Mouse (Mus musculus) limb, embryonic 14.5 days (tissue): Measurements from ENCODE around the gene Rhebl1. TPM values are rescaled to one million over a fixed set of nuclear protein-coding genes. Genes with fewer than 3 reads are reported as not detected.

ENCODE experiments used
- ATAC-seq: fragments of 200-750 bp; cut with Nextera tagmentation; 2 replicates; pipeline ENCODE4 v1.8.0; 2017; ENCODE audit warnings: low read depth, moderate number of reproducible peaks, moderate TSS enrichment; ENCODE audit not compliant: low FRiP score
- DNase-seq: peaks from one replicate; pipeline ENCODE4 v3.0.0-alpha.2; 2015; ENCODE audit warnings: low spot score
- H3K27ac ChIP-seq: fragments of 300-500 bp; sonication (generic); replicated peaks from 2 replicates; pipeline ENCODE4 v1.5.1; 2014; ENCODE audit warnings: low read depth, mild to moderate bottlenecking, low read length, moderate library complexity, mixed read lengths
- H3K27me3 ChIP-seq: fragments of 300-500 bp; sonication (generic); 2 replicates; pipeline ENCODE4 v1.6.1; 2014; ENCODE audit warnings: low read length, mixed read lengths; ENCODE audit not compliant: control insufficient read depth, insufficient read depth
- H3K36me3 ChIP-seq: fragments of 300-500 bp; sonication (generic); 2 replicates; pipeline ENCODE4 v1.6.1; 2014; ENCODE audit warnings: mild to moderate bottlenecking, low read length, moderate library complexity, mixed read lengths; ENCODE audit not compliant: control insufficient read depth, insufficient read depth
- H3K4me1 ChIP-seq: fragments of 300-500 bp; sonication (generic); 2 replicates; pipeline ENCODE4 v1.6.1; 2014; ENCODE audit warnings: antibody characterized with exemption, low read length, mixed read lengths; ENCODE audit not compliant: control insufficient read depth, insufficient read depth
- H3K4me2 ChIP-seq: fragments of 300-500 bp; sonication (generic); replicated peaks from 2 replicates; pipeline ENCODE4 v1.6.1; 2014; ENCODE audit warnings: low read depth, mild to moderate bottlenecking, low read length, moderate library complexity; ENCODE audit not compliant: severe bottlenecking
- H3K4me3 ChIP-seq: fragments of 300-500 bp; sonication (generic); replicated peaks from 2 replicates; pipeline ENCODE4 v1.5.1; 2014; ENCODE audit warnings: low read length
- H3K9ac ChIP-seq: fragments of 300-500 bp; sonication (generic); 2 replicates; pipeline ENCODE4 v1.6.1; 2014; ENCODE audit warnings: mild to moderate bottlenecking, low read depth, low read length, moderate library complexity; ENCODE audit not compliant: severe bottlenecking
- H3K9me3 ChIP-seq: fragments of 300-500 bp; sonication (generic); 2 replicates; pipeline ENCODE4 v1.6.1; 2016; ENCODE audit warnings: low read length; ENCODE audit not compliant: control insufficient read depth
- POLR2A ChIP-seq: fragments of 200-500 bp; IDR thresholded peaks from 2 replicates; pipeline ENCODE4 v1.8.0; 2012; ENCODE audit warnings: inconsistent platforms, mild to moderate bottlenecking, moderate library complexity, borderline replicate concordance; ENCODE audit not compliant: insufficient read depth, insufficient read length; ENCODE audit errors: extremely low read depth
- WGBS: fragments of 180-500 bp; shearing (Covaris S2); extraction: QIAGEN DNeasy Blood & Tissue Kit; methylation state at CpG from one replicate; pipeline ENCODE4 v1.1.7; 2014; 5-methylcytosine and 5-hydroxymethylcytosine counted together
- polyA plus RNA-seq, 2 experiments: library from polyadenylated mRNA; depleted of rRNA in 1 of 2; stranded (reverse) in 1 of 2; unstranded in 1 of 2; fragments of >200 nt; fragmentation: Nextera tagmentation in 1 of 2; extraction: Ambion mirVana in 1 of 2; gene quantifications; 2 replicates each; pipeline versions ENCODE4 v1.2.1 to v1.2.3; 2012 to 2014

Gene Rhebl1
- polyA plus RNA-seq, 2 experiments, result 12.0 to 14.5 TPM

GRCm38 (mm10) chr15:98902600-98902999, 8.3 kb upstream of the Rhebl1 start:
- no peak overlapping the region for H3K4me3 ChIP-seq
- ATAC-seq, result no peak
- no peaks in the 10 kb centered on the region for H3K9me3 ChIP-seq
- H3K9ac ChIP-seq, result no peak overlapping the region
- H3K36me3 ChIP-seq, result peaks cover 42% of the 10 kb centered on the region
- no peak overlapping the region for H3K4me2 ChIP-seq
- 91% methylated on average over 2 of the region's 2 CpGs for WGBS
- DNase-seq, result no peak
- peaks cover 19% of the 10 kb centered on the region for H3K27me3 ChIP-seq
- TF ChIP-seq POLR2A, result no peak
- H3K4me1 ChIP-seq, result peaks cover 8% of the 10 kb centered on the region
- no peak overlapping the region for H3K27ac ChIP-seq

GRCm38 (mm10) chr15:98901530-98901929, 7.2 kb upstream of the Rhebl1 start:
- Histone ChIP-seq H3K36me3 (peaks cover 33% of the 10 kb centered on the region), H3K27me3 (peaks cover 30% of the 10 kb centered on the region), H3K27ac (no peak overlapping the region), H3K9me3 (no peaks in the 10 kb centered on the region), H3K4me2 (no peak overlapping the region), H3K4me1 (peaks cover 8% of the 10 kb centered on the region), H3K9ac (no peak overlapping the region), H3K4me3 (no peak overlapping the region)
- no peak for TF ChIP-seq POLR2A
- DNase-seq (no peak), ATAC-seq (no peak)
- WGBS, result 50% methylated on average over 1 of the region's 1 CpGs

GRCm38 (mm10) chr15:98897928-98898800, 3.8 kb upstream of the Rhebl1 start, which contains the start of gene Dhh:
Gene Dhh (minus strand): TSS chr15:98898540.
- peaks cover 64% of the 10 kb centered on the region for H3K27me3 ChIP-seq
- H3K4me3 ChIP-seq, result peak within 1 kb of the TSS; percentile 26
- ATAC-seq (no peak), DNase-seq (no peak)
- WGBS, result under 1% methylated on average over 40 of the region's 41 CpGs
- TF ChIP-seq POLR2A, result no peak
- peaks cover 32% of the 10 kb centered on the region for H3K4me1 ChIP-seq
- H3K9ac ChIP-seq, result no peak within 1 kb of the TSS
- H3K9me3 ChIP-seq, result no peaks in the 10 kb centered on the region
- peak within 1 kb of the TSS; percentile 44 for H3K4me2 ChIP-seq
- no peak within 1 kb of the TSS for H3K27ac ChIP-seq
- peaks cover 2% of the 10 kb centered on the region; the same call in 1 of the 2 replicates for H3K36me3 ChIP-seq

- peak overlapping the region; percentile 44; the same call in 1 of the 2 replicates for H3K4me2 ChIP-seq
- H3K36me3 ChIP-seq, result no peaks in the 10 kb centered on the region
- H3K9me3 ChIP-seq, result no peaks in the 10 kb centered on the region
- no peak for TF ChIP-seq POLR2A
- H3K27me3 ChIP-seq, result peaks cover 70% of the 10 kb centered on the region
- peak overlapping the region; percentile 26; the same call in 1 of the 2 replicates for H3K4me3 ChIP-seq
- H3K27ac ChIP-seq, result no peak overlapping the region
- DNase-seq (no peak), ATAC-seq (no peak)
- no peak overlapping the region for H3K9ac ChIP-seq
- 5% methylated on average over 10 of the region's 10 CpGs for WGBS
- peaks cover 32% of the 10 kb centered on the region for H3K4me1 ChIP-seq
These were observed 3.2 kb upstream of the Rhebl1 start for GRCm38 (mm10) chr15:98897495-98897894.

- DNase-seq (no peak), ATAC-seq (no peak)
- Histone ChIP-seq H3K27ac (0 out of 2 replicates have a peak overlapping the region, but pooled peaks have one; percentile 33), H3K9ac (peak overlapping the region; percentile 28; the same call in 1 of the 2 replicates), H3K9me3 (no peaks in the 10 kb centered on the region), H3K4me3 (peak overlapping the region; percentile 27), H3K27me3 (peaks cover 83% of the 10 kb centered on the region), H3K36me3 (no peaks in the 10 kb centered on the region), H3K4me1 (peaks cover 32% of the 10 kb centered on the region), H3K4me2 (peak overlapping the region; percentile 49)
- WGBS, result 4% methylated on average over 38 of the region's 41 CpGs
- TF ChIP-seq POLR2A, result no peak
These were observed 1.6 kb upstream of the Rhebl1 start for GRCm38 (mm10) chr15:98895635-98896589.
